Mouse (Mus musculus) inflammation-experienced regulatory T-cells, adult 6 months (primary cell): ENCODE results near the gene Ptgs1. TPM values are rescaled to one million over a fixed set of nuclear protein-coding genes. Genes with fewer than 3 reads are reported as not detected.
A peak's percentile ranks its signal among the peaks of the same experiment; 100 is the strongest.
"Not testable (repeated sequence)": the region's sequence is repeated elsewhere in the genome, so short reads cannot be mapped to it uniquely, and the experiment has no call there.

Experiments used
- ATAC-seq: one replicate; pipeline ENCODE4 v1.8.0; 2017
- polyA plus RNA-seq, 3 experiments: library from polyadenylated mRNA; unstranded; fragments of 100-300 nt; shearing (Covaris generic); gene quantifications; one replicate each; pipeline ENCODE4 v1.2.1; 2017

The Ptgs1 gene
- polyA plus RNA-seq: 1 to 10 TPM in 1 of 3 experiments, under 1 TPM in 2; 0.44 to 2.9 (median 0.69) TPM

GRCm38 (mm10) chr2:36230366-36230765, at the start of gene Ptgs1:
Ptgs1 (plus strand) TSS chr2:36230426.
- ATAC-seq: no peak

- not testable (repeated sequence) for ATAC-seq
Observed at GRCm38 (mm10) chr2:36181587-36182368, 48.4 kb upstream of the Ptgs1 start.

- no peak for ATAC-seq
Observed at GRCm38 (mm10) chr2:36183278-36183677, 46.9 kb upstream of the Ptgs1 start.

- ATAC-seq: no peak
Observed at GRCm38 (mm10) chr2:36184192-36184591, 46.0 kb upstream of the Ptgs1 start.

- ATAC-seq: no peak
Observed at GRCm38 (mm10) chr2:36184876-36185275, 45.4 kb upstream of the Ptgs1 start.

GRCm38 (mm10) chr2:36189200-36189599, 41.0 kb upstream of the Ptgs1 start:
- not testable (repeated sequence) for ATAC-seq

- ATAC-seq: no peak
Observed at GRCm38 (mm10) chr2:36191098-36191941, 38.9 kb upstream of the Ptgs1 start.

GRCm38 (mm10) chr2:36197021-36197420, 33.2 kb upstream of the Ptgs1 start:
- ATAC-seq: no peak

GRCm38 (mm10) chr2:36197919-36198881, 32.0 kb upstream of the Ptgs1 start:
- ATAC-seq: no peak

GRCm38 (mm10) chr2:36198882-36199262, 31.4 kb upstream of the Ptgs1 start:
- no peak for ATAC-seq

- no peak for ATAC-seq
Observed at GRCm38 (mm10) chr2:36200813-36201212, 29.4 kb upstream of the Ptgs1 start.

- no peak for ATAC-seq
Observed at GRCm38 (mm10) chr2:36201756-36202610, 28.2 kb upstream of the Ptgs1 start.

GRCm38 (mm10) chr2:36202611-36202880, 27.7 kb upstream of the Ptgs1 start:
- no peak for ATAC-seq

GRCm38 (mm10) chr2:36203011-36203825, 27.0 kb upstream of the Ptgs1 start:
- peak; percentile 35 for ATAC-seq

GRCm38 (mm10) chr2:36204595-36204994, 25.6 kb upstream of the Ptgs1 start:
- ATAC-seq: no peak

GRCm38 (mm10) chr2:36207071-36207470, 23.2 kb upstream of the Ptgs1 start:
- no peak for ATAC-seq

GRCm38 (mm10) chr2:36210796-36211195, 19.4 kb upstream of the Ptgs1 start:
- ATAC-seq: no peak

- no peak for ATAC-seq
Observed at GRCm38 (mm10) chr2:36211785-36212184, 18.4 kb upstream of the Ptgs1 start.

GRCm38 (mm10) chr2:36213108-36213507, 17.1 kb upstream of the Ptgs1 start:
- no peak for ATAC-seq

- peak; percentile 91 for ATAC-seq
Observed at GRCm38 (mm10) chr2:36214023-36214422, 16.2 kb upstream of the Ptgs1 start.

- ATAC-seq: no peak
Observed at GRCm38 (mm10) chr2:36214425-36214824, 15.8 kb upstream of the Ptgs1 start.
